Comparison of ENCODE assay signal across 8 mouse cellular contexts in the genomic region with DNA sequence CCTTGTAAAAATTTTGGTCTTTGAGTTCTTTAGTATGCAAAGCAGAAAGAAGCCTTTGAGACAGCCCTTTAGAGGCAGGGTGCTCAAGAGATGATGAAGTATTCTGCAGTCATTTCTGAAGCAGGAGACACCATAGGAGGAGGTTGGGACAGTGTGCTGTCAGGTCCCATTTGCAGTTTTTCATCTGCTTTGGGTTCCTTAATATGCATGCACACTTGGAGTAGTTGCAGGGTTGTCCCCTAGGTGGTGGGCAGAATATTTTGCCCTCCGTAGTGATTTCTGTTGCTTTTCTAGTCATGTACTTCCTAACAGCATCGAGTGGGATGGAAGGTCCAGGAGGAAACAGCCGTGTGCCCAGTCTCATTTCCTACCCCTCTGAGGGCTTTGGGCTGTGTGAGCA.
A peak's percentile ranks its signal among the peaks of the same experiment; 100 is the strongest.
DNase-seq lines count a peak whose midpoint lies in the region; ATAC-seq and TF ChIP-seq lines count a peak whose summit lies in the region.

No protein-coding gene starts in this region.

- H3K27ac ChIP-seq in cerebellum, adult 2 months (ENCODE audit: insufficient read depth, low read length), result no peak overlapping the region
- H3K27ac ChIP-seq in midbrain, embryonic 11.5 days (ENCODE audit: low read depth, low read length), result no peak overlapping the region
- no peak overlapping the region for H3K27ac ChIP-seq in midbrain, embryonic 10.5 days (replicated peaks)
- no peak overlapping the region for H3K27ac ChIP-seq in liver, embryonic 14.5 days
- H3K27ac ChIP-seq in stomach, embryonic 16.5 days (ENCODE audit: low read length), result 0 out of 2 replicates have a peak overlapping the region, but pooled peaks have one; percentile 13

- no peak overlapping the region for H3K9ac ChIP-seq in midbrain, embryonic 11.5 days (ENCODE audit: low read length)
- no peak overlapping the region for H3K9ac ChIP-seq in liver, embryonic 14.5 days (replicated peaks)
- 0 out of 2 replicates have a peak overlapping the region, but pooled peaks have one; percentile 12 for H3K9ac ChIP-seq in stomach, embryonic 16.5 days (ENCODE audit: low read length)

- no peaks in the 10 kb centered on the region for H3K9me3 ChIP-seq in midbrain, embryonic 11.5 days (ENCODE audit: control insufficient read depth, low read length)
- H3K9me3 ChIP-seq in midbrain, embryonic 10.5 days (replicated peaks), result no peaks in the 10 kb centered on the region
- H3K9me3 ChIP-seq in liver, embryonic 14.5 days (ENCODE audit: control insufficient read depth, low read length), result no peaks in the 10 kb centered on the region
- H3K9me3 ChIP-seq in stomach, embryonic 16.5 days (replicated peaks; ENCODE audit: control insufficient read depth, low read length), result no peaks in the 10 kb centered on the region

- 27% methylated on average over 3 of the region's 3 CpGs for WGBS in cerebellum, adult 2 months
- WGBS in midbrain, embryonic 11.5 days, result 77% methylated on average over 3 of the region's 3 CpGs
- 83% methylated on average over 3 of the region's 3 CpGs for WGBS in midbrain, embryonic 10.5 days
- 11% methylated on average over 3 of the region's 3 CpGs for WGBS in liver, embryonic 14.5 days (ENCODE audit: insufficient replicate concordance)
- WGBS in stomach, embryonic 16.5 days, result 46% methylated on average over 3 of the region's 3 CpGs

- ATAC-seq in midbrain, embryonic 11.5 days (ENCODE audit: low FRiP score), result no peak
- ATAC-seq in liver, embryonic 14.5 days (ENCODE audit: insufficient read depth), result no peak
- ATAC-seq in stomach, embryonic 16.5 days (ENCODE audit: insufficient read depth, low FRiP score), result no peak

- H3K4me2 ChIP-seq in midbrain, embryonic 11.5 days, result no peak overlapping the region; the same call in 1 of the 2 replicates
- H3K4me2 ChIP-seq in liver, embryonic 14.5 days (ENCODE audit: low read depth), result peak overlapping the region; percentile 26
- H3K4me2 ChIP-seq in stomach, embryonic 16.5 days (ENCODE audit: low read depth, low read length), result peak overlapping the region; percentile 41

- TF ChIP-seq POLR2A in cerebellum, adult 2 months (IDR thresholded peaks at IDR 0.05; ENCODE audit: borderline replicate concordance, insufficient read depth, low read length), result no peak

- no peak for DNase-seq in cerebellum, adult 2 months
- DNase-seq in cerebellum, postnatal 4 days (ENCODE audit: low spot score in 2 of 2), result no peak
- peak; percentile 83 for DNase-seq in midbrain, embryonic 11.5 days (ENCODE audit: low spot score, missing footprints)
- no peak for DNase-seq in midbrain, embryonic 10.5 days (ENCODE audit: low spot score)
- no peak for DNase-seq in liver, embryonic 14.5 days (ENCODE audit: low read depth in 3 of 3, low spot score in 3 of 3)
- no peak for DNase-seq in adrenal gland, adult 18-20 months (ENCODE audit: low spot score in 2 of 2)
- DNase-seq in right cerebral cortex, postnatal 14 days, result no peak

- H3K27me3 ChIP-seq in cerebellum, adult 2 months (ENCODE audit: control insufficient read depth, insufficient read depth, low read length), result no peaks in the 10 kb centered on the region
- H3K27me3 ChIP-seq in midbrain, embryonic 11.5 days (ENCODE audit: control insufficient read depth, insufficient read depth, low read length), result no peaks in the 10 kb centered on the region
- 0 out of 2 replicates have a peak, but pooled peaks cover 3% of the 10 kb centered on the region for H3K27me3 ChIP-seq in midbrain, embryonic 10.5 days (ENCODE audit: low read depth, poor library complexity, severe bottlenecking)
- no peaks in the 10 kb centered on the region; the same call in 1 of the 2 replicates for H3K27me3 ChIP-seq in liver, embryonic 14.5 days (ENCODE audit: control insufficient read depth, insufficient read depth, low read length)
- no peaks in the 10 kb centered on the region for H3K27me3 ChIP-seq in stomach, embryonic 16.5 days (ENCODE audit: control insufficient read depth, insufficient read depth, low read length)

- TF ChIP-seq CTCF in cerebellum, adult 2 months (IDR thresholded peaks at IDR 0.05; ENCODE audit: borderline replicate concordance, insufficient read depth, low read depth, low read length), result no peak
- TF ChIP-seq CTCF in liver, embryonic 14.5 days (IDR thresholded peaks at IDR 0.05; ENCODE audit: low read depth), result no peak

- peaks cover 3% of the 10 kb centered on the region; the same call in 1 of the 2 replicates for H3K4me1 ChIP-seq in cerebellum, adult 2 months (ENCODE audit: control insufficient read depth, insufficient read depth, low read length)
- H3K4me1 ChIP-seq in midbrain, embryonic 11.5 days (ENCODE audit: control insufficient read depth, insufficient read depth, low read length), result peaks cover 23% of the 10 kb centered on the region
- peaks cover 44% of the 10 kb centered on the region for H3K4me1 ChIP-seq in midbrain, embryonic 10.5 days
- peaks cover 5 to 16% of the 10 kb centered on the region in 2 experiments; a peak in 3 of 4 replicates for H3K4me1 ChIP-seq in liver, embryonic 14.5 days (replicated peaks; ENCODE audit: control insufficient read depth in 2 of 2, insufficient read depth in 2 of 2, low read length in 1 of 2)
- H3K4me1 ChIP-seq in stomach, embryonic 16.5 days (ENCODE audit: control insufficient read depth, insufficient read depth, low read length), result peaks cover 32% of the 10 kb centered on the region

- no peaks in the 10 kb centered on the region for H3K36me3 ChIP-seq in midbrain, embryonic 11.5 days (ENCODE audit: control insufficient read depth, insufficient read depth, low read length)
- H3K36me3 ChIP-seq in midbrain, embryonic 10.5 days, result no peaks in the 10 kb centered on the region
- no peaks in the 10 kb centered on the region for H3K36me3 ChIP-seq in liver, embryonic 14.5 days (replicated peaks; ENCODE audit: control insufficient read depth, insufficient read depth, low read depth)
- H3K36me3 ChIP-seq in stomach, embryonic 16.5 days (ENCODE audit: control insufficient read depth, insufficient read depth, low read length), result no peaks in the 10 kb centered on the region

- H3K4me3 ChIP-seq in cerebellum, adult 2 months (replicated peaks; ENCODE audit: insufficient read depth, low read depth, low read length), result peak overlapping the region; percentile 17
- H3K4me3 ChIP-seq in midbrain, embryonic 11.5 days (ENCODE audit: low read depth, low read length), result no peak overlapping the region
- no peak overlapping the region for H3K4me3 ChIP-seq in midbrain, embryonic 10.5 days
- H3K4me3 ChIP-seq in liver, embryonic 14.5 days (ENCODE audit: insufficient read depth in 1 of 2, low read depth in 2 of 2, low read length in 2 of 2), result peak overlapping the region; percentile 18 to 19; a peak in 3 of 4 replicates
- H3K4me3 ChIP-seq in stomach, embryonic 16.5 days (replicated peaks; ENCODE audit: low read length), result peak overlapping the region; percentile 8

- no peak for TF ChIP-seq EP300 in liver, embryonic 14.5 days (IDR thresholded peaks at IDR 0.05; ENCODE audit: low read depth)

Comparison
In these comparisons a context has a peak if more than half of its experiments do, and no peak if none do; other contexts are left out.
1. H3K4me3 ChIP-seq: peak in cerebellum, adult 2 months (single experiment), liver, embryonic 14.5 days (2 of 2) and stomach, embryonic 16.5 days (single experiment); none in midbrain, embryonic 11.5 days (single experiment) and midbrain, embryonic 10.5 days (single experiment).